Mouse (Mus musculus) MEL (cell line): Measurements from ENCODE around the gene 1110051M20Rik.

Source experiments
- BHLHE40 ChIP-seq: IDR thresholded peaks from 2 replicates; pipeline ENCODE4 v1.6.1; 2012; ENCODE audit warnings: low read depth, mild to moderate bottlenecking, inconsistent platforms, low read length, improper control_type of control experiment, borderline replicate concordance
- CTCF ChIP-seq, 3 experiments: IDR thresholded peaks in 2 of 3; conservative IDR thresholded peaks in 1 of 3; 2 replicates each; pipeline ENCODE4 v1.5.1; 2011 to 2012; ENCODE audit warnings: low read length in 3 of 3, low read depth in 2 of 3, mild to moderate bottlenecking in 2 of 3, improper control_type of control experiment in 1 of 3, inconsistent platforms in 1 of 3, mixed read lengths in 1 of 3, moderate library complexity in 1 of 3; ENCODE audit not compliant: control insufficient read depth in 1 of 3, insufficient read depth in 1 of 3, poor library complexity in 1 of 3, severe bottlenecking in 1 of 3
- EP300 ChIP-seq, 2 experiments: IDR thresholded peaks; 2 replicates each; pipeline ENCODE4 v1.6.1; 2011; ENCODE audit warnings: improper control_type of control experiment in 2 of 2, low read length in 2 of 2, low read depth in 1 of 2, mild to moderate bottlenecking in 1 of 2
- HCFC1 ChIP-seq: IDR thresholded peaks from 2 replicates; pipeline ENCODE4 v1.6.1; 2012; ENCODE audit warnings: low read depth, mild to moderate bottlenecking, inconsistent platforms, low read length, improper control_type of control experiment, moderate library complexity
- NRF1 ChIP-seq: IDR thresholded peaks from 2 replicates; pipeline ENCODE4 v1.6.1; 2014; ENCODE audit warnings: low read depth, mild to moderate bottlenecking, inconsistent platforms, low read length, improper control_type of control experiment, moderate library complexity; ENCODE audit not compliant: poor library complexity, insufficient read depth, severe bottlenecking
- POLR2A ChIP-seq, 2 experiments: IDR thresholded peaks; 2 replicates each; pipeline ENCODE4 v1.6.1; 2011 to 2012; ENCODE audit warnings: low read length in 2 of 2, mild to moderate bottlenecking in 2 of 2, control low read depth in 1 of 2, improper control_type of control experiment in 1 of 2, low read depth in 1 of 2, moderate library complexity in 1 of 2; ENCODE audit not compliant: control insufficient read depth in 1 of 2, insufficient read depth in 1 of 2, poor library complexity in 1 of 2
- ZKSCAN1 ChIP-seq: IDR thresholded peaks from 2 replicates; pipeline ENCODE4 v1.6.1; 2012; ENCODE audit warnings: low read depth, mild to moderate bottlenecking, inconsistent platforms, low read length, improper control_type of control experiment, moderate library complexity

GRCm38 (mm10) chr2:91312578-91313311, 131.8 kb downstream of the 1110051M20Rik start:
- no peak for TF ChIP-seq HCFC1
- no peak for TF ChIP-seq CTCF (IDR thresholded peaks at IDR 0.05 in 2 of 3, conservative IDR thresholded peaks at IDR 0.05 in 1 of 3; ENCODE audit: control insufficient read depth in 1 of 3, insufficient read depth in 1 of 3, low read depth in 2 of 3, low read length in 3 of 3, poor library complexity in 1 of 3, severe bottlenecking in 1 of 3)
- no peak for TF ChIP-seq EP300 (IDR thresholded peaks at IDR 0.05; ENCODE audit: low read depth in 1 of 2, low read length in 2 of 2)
- TF ChIP-seq POLR2A (IDR thresholded peaks at IDR 0.05; ENCODE audit: control insufficient read depth in 1 of 2, insufficient read depth in 1 of 2, low read depth in 1 of 2, low read length in 2 of 2, poor library complexity in 1 of 2) = no peak
- TF ChIP-seq NRF1 = no peak
- no peak for TF ChIP-seq ZKSCAN1
- TF ChIP-seq BHLHE40 = no peak
